12 mouse cellular contexts compared by ENCODE assay signal in genomic region chr19:42904726-42905125, GRCm38 (mm10).
A peak's percentile ranks its signal among the peaks of the same experiment; 100 is the strongest.
DNase-seq lines count a peak whose midpoint lies in the region; ATAC-seq lines count a peak whose summit lies in the region.
"Had no signal": no experiment of that assay in that cellular context is flagged by ENCODE, and none has a peak within 500 bp of the region (broad histone marks: within the 10 kb centered on the region; RNA-seq: fewer than 3 reads in every experiment).

No protein-coding gene starts in this region.

- no peak overlapping the region for H3K27ac ChIP-seq in heart, embryonic 11.5 days (ENCODE audit: low read depth, low read length)
- H3K27ac ChIP-seq in intestine, embryonic 14.5 days (ENCODE audit: low read depth): peak overlapping the region; percentile 70
- peak overlapping the region; percentile 49; the same call in 1 of the 2 replicates for H3K27ac ChIP-seq in midbrain, embryonic 14.5 days (replicated peaks; ENCODE audit: low read depth, low read length)
- H3K27ac ChIP-seq: limb, embryonic 15.5 days had no signal

- H3K4me3 ChIP-seq in heart, embryonic 11.5 days (ENCODE audit: low read depth, low read length): no peak overlapping the region
- H3K4me3 ChIP-seq in intestine, embryonic 14.5 days (ENCODE audit: low read depth, low read length): no peak overlapping the region
- H3K4me3 ChIP-seq in midbrain, embryonic 14.5 days (replicated peaks; ENCODE audit: low read depth, low read length): no peak overlapping the region
- H3K4me3 ChIP-seq: limb, embryonic 15.5 days had no signal

- no peaks in the 10 kb centered on the region for H3K36me3 ChIP-seq in heart, embryonic 11.5 days (ENCODE audit: control insufficient read depth, insufficient read depth, low read length)
- no peaks in the 10 kb centered on the region for H3K36me3 ChIP-seq in intestine, embryonic 14.5 days (ENCODE audit: control insufficient read depth, insufficient read depth, low read length)
- H3K36me3 ChIP-seq in midbrain, embryonic 14.5 days (ENCODE audit: control insufficient read depth, insufficient read depth, low read length): no peaks in the 10 kb centered on the region
- H3K36me3 ChIP-seq: limb, embryonic 15.5 days had no signal

- DNase-seq in heart, postnatal 4 days: no peak
- peak; percentile 53 for DNase-seq in embryo, embryonic 10.5 days (ENCODE audit: low spot score)
- peak; percentile 73 for DNase-seq in intestine, embryonic 14.5 days (ENCODE audit: low spot score)
- DNase-seq in midbrain, embryonic 14.5 days: peak; percentile 18
- no peak for DNase-seq in thymus, postnatal 36 days
- no peak for DNase-seq in right cerebral cortex, postnatal 4 days
- DNase-seq in spleen, postnatal 10 days (ENCODE audit: low spot score in 2 of 2): no peak
- DNase-seq: heart, postnatal 10 days; right cerebral cortex, adult 18-20 months; thymus, adult 18-20 months had no signal

- H3K9me3 ChIP-seq in heart, embryonic 11.5 days (replicated peaks; ENCODE audit: control insufficient read depth, low read length): no peaks in the 10 kb centered on the region
- H3K9me3 ChIP-seq in intestine, embryonic 14.5 days (ENCODE audit: control insufficient read depth, low read length): no peaks in the 10 kb centered on the region
- no peaks in the 10 kb centered on the region for H3K9me3 ChIP-seq in midbrain, embryonic 14.5 days (ENCODE audit: control insufficient read depth, low read length)
- H3K9me3 ChIP-seq: limb, embryonic 15.5 days had no signal

- H3K27me3 ChIP-seq in heart, embryonic 11.5 days (ENCODE audit: control insufficient read depth, insufficient read depth, low read length): no peaks in the 10 kb centered on the region
- H3K27me3 ChIP-seq in intestine, embryonic 14.5 days (replicated peaks; ENCODE audit: control insufficient read depth, insufficient read depth, low read length): no peaks in the 10 kb centered on the region
- H3K27me3 ChIP-seq in midbrain, embryonic 14.5 days (ENCODE audit: control insufficient read depth, insufficient read depth, low read length): no peaks in the 10 kb centered on the region
- H3K27me3 ChIP-seq: limb, embryonic 15.5 days had no signal

- H3K9ac ChIP-seq in heart, embryonic 11.5 days (ENCODE audit: low read depth, low read length): no peak overlapping the region
- no peak overlapping the region for H3K9ac ChIP-seq in intestine, embryonic 14.5 days (ENCODE audit: low read length)
- H3K9ac ChIP-seq in midbrain, embryonic 14.5 days (replicated peaks; ENCODE audit: low read length): no peak overlapping the region
- H3K9ac ChIP-seq: limb, embryonic 15.5 days had no signal

- ATAC-seq in heart, embryonic 11.5 days (replicated peaks; ENCODE audit: insufficient number of reproducible peaks, low FRiP score, low TSS enrichment): no peak
- peak; percentile 23; the same call in 1 of the 2 replicates for ATAC-seq in intestine, embryonic 14.5 days (replicated peaks; ENCODE audit: low FRiP score, low TSS enrichment, low read depth)
- no peak for ATAC-seq in midbrain, embryonic 14.5 days (ENCODE audit: low FRiP score, low TSS enrichment)

- 41% methylated on average over 7 of the region's 7 CpGs for WGBS in heart, embryonic 11.5 days (ENCODE audit: insufficient replicate concordance)
- WGBS in intestine, embryonic 14.5 days: 21% methylated on average over 7 of the region's 7 CpGs
- WGBS in midbrain, embryonic 14.5 days: 59% methylated on average over 7 of the region's 7 CpGs

- H3K4me1 ChIP-seq in heart, embryonic 11.5 days (ENCODE audit: control insufficient read depth, insufficient read depth, low read length): 0 out of 2 replicates have a peak, but pooled peaks cover 5% of the 10 kb centered on the region
- H3K4me1 ChIP-seq in intestine, embryonic 14.5 days (replicated peaks; ENCODE audit: control insufficient read depth, insufficient read depth, low read length): peaks cover 16% of the 10 kb centered on the region
- H3K4me1 ChIP-seq in midbrain, embryonic 14.5 days (ENCODE audit: control insufficient read depth, insufficient read depth, low read length): peaks cover 21% of the 10 kb centered on the region
- H3K4me1 ChIP-seq: limb, embryonic 15.5 days had no signal

- H3K4me2 ChIP-seq in heart, embryonic 11.5 days: 0 out of 2 replicates have a peak overlapping the region, but pooled peaks have one; percentile 0
- H3K4me2 ChIP-seq in intestine, embryonic 14.5 days (ENCODE audit: low read length): no peak overlapping the region
- H3K4me2 ChIP-seq in midbrain, embryonic 14.5 days (ENCODE audit: low read length): no peak overlapping the region
- H3K4me2 ChIP-seq: limb, embryonic 15.5 days had no signal

Comparison
In these comparisons a context has a peak if more than half of its experiments do, and no peak if none do; other contexts are left out.
1. DNase-seq: peak in embryo, embryonic 10.5 days (single experiment), intestine, embryonic 14.5 days (single experiment) and midbrain, embryonic 14.5 days (single experiment); none in heart, postnatal 4 days (single experiment), thymus, postnatal 36 days (0 of 2), right cerebral cortex, postnatal 4 days (single experiment) and spleen, postnatal 10 days (0 of 2).